Mouse (Mus musculus): ENCODE measurements at regions not wholly inside any gene's neighbourhood (a gene's known extent, or its start where the extent isn't known, plus 50 kb on each side); places are given as distances from the start of the nearest gene placed in this dataset.

GRCm38 (mm10) chr6:143751076-143752070 lies 584.4 kb downstream of the Etnk1 start:
- no peak for DNase-seq (ENCODE audit: low spot score in 2 of 2)

GRCm38 (mm10) chr6:143757462-143757861 lies 590.4 kb downstream of the Etnk1 start:
- no peak for DNase-seq (ENCODE audit: low spot score in 2 of 2)

GRCm38 (mm10) chr6:143768115-143768514 lies 601.1 kb downstream of the Etnk1 start:
- no peak for DNase-seq (ENCODE audit: low spot score in 2 of 2)
